Mouse (Mus musculus): Measurements from ENCODE around the gene Blzf1.

The Blzf1 gene

GRCm38 (mm10) chr1:164252551-164252950, 54.7 kb downstream of the Blzf1 start:
- ChIA-PET CTCF (no interaction called here), POLR2A (interaction anchor here in 2 of 4 experiments (0.6 to 2.1 kb wide), 5 partner anchors 9 to 426 kb away, joined by 3 to 9 read pairs (median 3); partner anchors contain the start of gene Blzf1 (in 1 of the 2))

- POLR2A ChIA-PET, result interaction anchor here in 3 of 4 experiments (0.7 to 2.1 kb wide), 3 partner anchors 10 to 307 kb away, joined by 3 to 9 read pairs (median 3); no protein-coding TSS in a partner anchor
- CTCF ChIA-PET, result no interaction called here
These were observed 55.9 kb downstream of the Blzf1 start for GRCm38 (mm10) chr1:164251438-164251837.

- CTCF ChIA-PET, result interaction anchor here in 1 of 4 experiments (0.6 kb wide), 1 partner anchor 870 kb away, joined by 3 read pairs; no protein-coding TSS in a partner anchor
- POLR2A ChIA-PET, result interaction anchor here in 3 of 4 experiments (0.6 to 2.2 kb wide), 15 partner anchors 11 to 986 kb away, joined by 3 to 17 read pairs (median 3); partner anchors contain the start of genes Blzf1 (in 1 of the 3) and Tiprl (in 1 of the 3)
These were observed 56.7 kb downstream of the Blzf1 start for GRCm38 (mm10) chr1:164250391-164251150.

GRCm38 (mm10) chr1:164249332-164249711, 58.0 kb downstream of the Blzf1 start:
- ChIA-PET CTCF (interaction anchor here in 1 of 4 experiments (0.6 kb wide), 2 partner anchors 66 to 67 kb away, joined by 3 to 4 read pairs; no protein-coding TSS in a partner anchor), POLR2A (interaction anchor here in 3 of 4 experiments (0.6 to 3.2 kb wide), 20 partner anchors 8 to 337 kb away, joined by 3 to 17 read pairs (median 4); partner anchors contain the start of genes Ccdc181 (in 2 of the 3), BC055324 (in 1 of the 3), Blzf1 (in 1 of the 3) and Mettl18 (in 1 of the 3))

GRCm38 (mm10) chr1:164248465-164249331, 58.6 kb downstream of the Blzf1 start, which contains the start of gene Slc19a2:
TSS of gene Slc19a2 (plus strand) at chr1:164249046.
- ChIA-PET CTCF (interaction anchor here in 2 of 4 experiments (0.6 to 1.1 kb wide), 5 partner anchors 9 to 875 kb away, joined by 3 to 4 read pairs (median 3); no protein-coding TSS in a partner anchor), POLR2A (interaction anchor here in 3 of 4 experiments (0.5 to 3.2 kb wide), 25 partner anchors 9 to 337 kb away, joined by 3 to 17 read pairs (median 3); partner anchors contain the start of genes Blzf1 (in 2 of the 3), Ccdc181 (in 2 of the 3), BC055324 (in 1 of the 3) and Mettl18 (in 1 of the 3))

- ChIA-PET CTCF (interaction anchor here in 2 of 4 experiments (0.6 to 1.1 kb wide), 3 partner anchors 10 to 875 kb away, joined by 3 to 4 read pairs (median 3); no protein-coding TSS in a partner anchor), POLR2A (interaction anchor here in 3 of 4 experiments (0.9 to 3.2 kb wide), 11 partner anchors 9 to 227 kb away, joined by 3 to 7 read pairs (median 4); partner anchors contain the start of genes Blzf1 (in 2 of the 3) and Ccdc181 (in 1 of the 3))
These were observed 59.3 kb downstream of the Blzf1 start for GRCm38 (mm10) chr1:164247971-164248370.

- POLR2A ChIA-PET, result interaction anchor here in 3 of 4 experiments (0.6 to 3.2 kb wide), 7 partner anchors 10 to 211 kb away, joined by 3 to 13 read pairs (median 4); partner anchors contain the start of genes Blzf1 (in 1 of the 3) and Ccdc181 (in 1 of the 3)
- CTCF ChIA-PET, result interaction anchor here in 1 of 4 experiments (1.1 kb wide), 1 partner anchor 876 kb away, joined by 3 read pairs; no protein-coding TSS in a partner anchor
These were observed 59.8 kb downstream of the Blzf1 start for GRCm38 (mm10) chr1:164247442-164247841.

GRCm38 (mm10) chr1:164242809-164243208, 64.5 kb downstream of the Blzf1 start:
- CTCF ChIA-PET, result interaction anchor here in 1 of 4 experiments (1.1 kb wide), 1 partner anchor 74 kb away, joined by 4 read pairs; no protein-coding TSS in a partner anchor
- POLR2A ChIA-PET, result no interaction called here

- ChIA-PET POLR2A (no interaction called here), CTCF (no interaction called here)
These were observed 65.8 kb downstream of the Blzf1 start for GRCm38 (mm10) chr1:164241494-164241893.
